Mouse (Mus musculus) A20 (cell line): Measurements from ENCODE around the gene Nudt3.

ENCODE experiments used
- DNase-seq: peaks from one replicate; pipeline ENCODE4 v3.0.0-alpha.2; 2011; ENCODE audit warnings: low read depth, low spot score

Gene Nudt3

DNA sequence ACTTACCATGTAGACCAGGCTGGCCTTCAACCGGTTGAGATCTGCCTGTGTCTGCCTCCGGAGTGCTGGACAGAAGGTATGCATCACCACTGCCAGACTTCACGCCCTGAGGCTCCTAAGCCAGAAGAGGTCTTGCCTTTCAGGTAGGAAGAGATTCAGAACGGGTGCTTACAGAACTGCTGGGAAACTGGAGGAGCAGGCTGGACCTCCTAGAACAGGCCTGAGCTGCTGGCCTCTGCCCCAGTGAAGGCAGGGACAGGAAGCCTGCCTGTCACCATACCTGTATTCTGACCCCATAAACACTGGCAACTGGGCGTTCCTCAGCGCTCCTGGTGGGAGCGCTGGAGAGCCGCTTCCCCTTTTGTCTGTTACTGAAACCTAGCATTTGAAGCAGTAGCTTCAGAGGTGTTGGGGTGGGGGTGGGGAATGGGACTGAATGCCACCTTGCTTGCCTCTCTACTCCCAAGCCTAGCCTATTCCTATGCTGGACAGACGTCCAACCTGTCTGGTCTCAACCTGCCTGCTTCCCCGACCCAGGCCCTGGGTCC is 71.8 kb downstream of the Nudt3 start:
- peak; percentile 74 for DNase-seq

DNA sequence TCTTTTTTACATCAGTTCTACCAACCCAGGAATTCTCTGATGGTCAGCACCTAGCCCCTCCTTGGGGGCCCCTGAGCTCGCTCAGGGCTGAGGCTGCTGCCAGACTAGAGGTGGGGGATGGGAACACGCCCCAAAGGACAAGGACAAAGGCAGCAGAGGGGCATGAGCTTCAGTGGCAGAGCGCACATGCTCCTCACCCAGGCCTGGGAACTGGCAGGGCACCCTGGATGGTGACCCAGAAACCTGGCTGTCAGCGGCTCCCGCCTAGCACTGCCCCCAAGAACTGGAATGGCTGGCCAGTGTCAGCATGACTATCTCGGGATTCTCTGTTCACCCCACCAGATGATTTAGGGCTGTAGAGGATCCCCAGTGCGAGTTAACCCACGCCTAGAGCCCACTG is 74.1 kb downstream of the Nudt3 start:
- DNase-seq = no peak

DNA sequence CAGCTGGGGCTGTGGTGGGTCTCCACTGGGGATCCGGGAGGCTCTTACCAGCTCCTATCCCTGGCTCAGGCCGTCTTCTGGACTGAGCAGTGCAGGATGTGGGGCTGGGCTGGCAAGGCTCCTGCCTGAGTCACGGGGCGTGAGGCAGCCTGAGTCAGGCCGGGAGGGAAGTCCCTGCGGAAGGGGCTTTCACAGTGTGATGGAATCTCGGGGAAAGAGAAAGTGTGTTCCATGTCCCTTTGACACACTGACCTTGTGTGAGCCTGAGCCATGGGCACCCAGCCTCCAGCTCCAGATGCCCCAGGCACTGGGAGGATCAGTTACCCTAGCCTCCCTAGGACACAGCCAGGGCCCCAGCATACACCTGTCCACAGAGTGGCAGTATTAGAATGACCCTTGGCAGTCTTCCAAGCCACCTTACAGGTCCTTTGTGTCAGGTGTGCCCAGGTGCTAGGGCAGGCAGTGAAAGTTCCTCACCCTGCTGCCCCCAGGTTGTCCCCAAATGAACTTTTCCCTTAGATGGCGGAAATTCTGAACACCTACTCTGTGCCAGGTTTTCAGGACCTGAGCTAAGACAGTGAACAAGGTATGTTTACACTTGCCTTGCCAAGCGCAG is 75.9 kb downstream of the Nudt3 start:
- no peak for DNase-seq

DNA sequence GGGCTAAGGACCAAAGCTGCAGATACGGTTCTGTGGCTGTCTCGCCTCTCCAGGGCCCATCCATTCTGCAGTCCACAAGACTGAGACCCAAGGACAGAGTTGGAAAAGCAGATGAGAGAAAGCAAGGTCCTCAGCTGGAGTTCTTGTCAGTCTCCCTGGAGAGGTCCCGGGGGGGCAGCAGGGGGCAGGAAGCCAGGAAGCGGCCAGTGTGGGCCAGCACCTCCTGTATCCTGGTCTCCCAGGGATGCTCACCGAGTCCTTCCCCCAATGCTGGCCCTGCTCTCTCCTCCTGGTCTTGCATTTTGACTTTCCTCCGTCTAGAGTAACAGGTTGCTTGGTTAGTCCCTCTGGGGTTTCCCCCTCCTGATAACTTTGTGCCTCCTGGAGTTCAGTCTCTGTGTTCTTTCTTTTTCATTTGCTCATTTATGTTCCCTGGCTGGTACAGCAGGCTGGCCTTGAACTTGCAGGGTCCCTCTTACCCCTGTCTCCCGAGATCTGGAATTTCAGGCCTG is 76.7 kb downstream of the Nudt3 start:
- no peak for DNase-seq

DNA sequence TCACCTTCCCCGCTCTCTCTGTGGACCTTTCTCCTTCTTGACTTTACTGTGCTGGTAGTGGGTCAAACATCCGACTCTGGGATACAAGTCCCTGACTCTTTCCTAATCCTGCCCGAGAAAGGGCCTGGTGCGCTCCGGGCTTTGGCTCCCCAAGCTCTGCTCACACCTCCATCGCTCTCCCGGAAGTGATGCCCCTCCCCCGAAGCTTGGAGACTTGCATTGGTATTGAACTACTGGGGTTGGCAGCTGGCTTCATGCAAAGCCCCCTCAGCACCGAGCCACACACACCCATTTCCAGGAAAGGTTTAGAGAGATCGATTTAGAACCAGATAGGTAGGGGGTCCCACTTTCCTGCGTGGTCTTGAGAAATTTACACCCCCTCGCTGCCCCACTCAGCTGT is 77.3 kb downstream of the Nudt3 start:
- no peak for DNase-seq

DNA sequence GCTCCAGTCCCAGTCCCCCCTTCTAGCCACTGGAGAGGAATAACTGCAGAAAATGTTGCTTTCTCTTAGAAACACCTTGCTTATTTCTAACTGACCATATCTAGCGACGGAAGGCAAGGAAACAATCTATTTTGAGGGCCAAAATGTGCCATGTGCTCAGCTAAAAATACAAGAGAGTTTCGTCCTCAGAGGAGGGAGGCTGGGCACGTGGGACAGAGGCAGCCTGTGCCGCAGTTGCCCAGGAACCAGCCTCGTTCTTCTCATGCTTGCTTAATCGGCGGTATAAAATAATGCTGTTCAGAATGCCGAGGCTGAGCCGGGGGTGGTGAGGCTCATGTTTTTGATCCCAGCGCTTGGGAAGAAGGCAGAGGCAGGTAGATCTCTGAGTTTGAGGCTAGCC is 78.7 kb downstream of the Nudt3 start:
- DNase-seq = no peak

DNA sequence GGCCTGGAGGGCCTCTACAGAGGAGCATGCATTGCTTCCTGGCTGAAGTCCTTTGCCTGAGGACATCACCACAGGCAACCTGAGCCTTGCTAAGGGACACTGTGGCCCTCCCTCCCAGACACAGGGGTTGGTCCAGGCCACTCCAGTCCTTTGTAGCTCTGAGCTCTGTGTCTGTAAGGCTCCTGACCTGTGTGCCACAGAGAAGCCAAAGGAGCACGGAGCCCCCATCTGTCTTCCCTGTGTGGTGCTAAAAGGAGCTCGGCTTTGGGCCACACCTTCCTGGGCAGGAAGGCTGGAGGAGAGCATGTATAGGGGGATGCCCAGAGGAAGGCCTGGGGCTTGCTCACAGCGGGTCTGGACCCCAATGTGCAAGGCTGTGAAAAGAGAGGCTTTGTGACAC is 81.3 kb downstream of the Nudt3 start:
- DNase-seq = no peak

DNA sequence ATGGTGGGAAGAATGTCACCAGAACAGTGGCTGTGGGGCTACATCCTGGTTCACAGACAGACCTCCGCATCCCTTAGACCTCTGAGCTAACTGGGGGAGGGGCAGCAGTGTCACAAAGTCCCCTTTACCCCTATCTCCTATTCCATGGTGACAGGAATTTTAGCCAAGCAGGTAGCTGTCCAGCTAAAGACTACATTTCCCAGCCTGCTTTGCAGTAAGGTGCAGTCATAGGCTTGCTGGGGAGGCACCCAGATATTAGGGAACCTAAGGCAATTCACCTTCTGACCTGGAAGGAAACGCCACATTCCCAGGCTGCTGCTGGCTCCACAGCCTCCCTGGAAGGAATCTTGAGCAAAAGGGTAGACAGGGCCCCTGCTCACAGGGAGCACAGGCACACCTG is 82.0 kb downstream of the Nudt3 start:
- DNase-seq = no peak

DNA sequence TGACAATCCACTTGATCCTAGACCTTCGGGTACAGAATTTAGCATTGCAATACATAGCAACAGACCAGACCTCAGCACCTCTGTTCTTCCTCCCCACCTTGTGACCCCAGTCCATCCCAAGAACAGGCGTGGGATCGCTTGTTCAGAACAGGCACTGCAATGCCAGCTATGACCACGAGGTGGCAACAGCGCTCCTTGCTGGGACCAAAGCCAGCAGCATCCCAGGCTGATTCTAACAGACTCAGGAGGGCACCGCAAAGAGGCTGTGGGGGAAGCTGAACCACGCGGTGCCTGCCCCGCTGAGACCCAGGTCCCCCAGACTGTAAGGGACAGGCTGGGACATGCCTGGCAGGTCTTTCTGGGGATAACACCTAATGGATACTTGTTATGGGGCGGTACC is 88.6 kb downstream of the Nudt3 start:
- DNase-seq = peak; percentile 82

DNA sequence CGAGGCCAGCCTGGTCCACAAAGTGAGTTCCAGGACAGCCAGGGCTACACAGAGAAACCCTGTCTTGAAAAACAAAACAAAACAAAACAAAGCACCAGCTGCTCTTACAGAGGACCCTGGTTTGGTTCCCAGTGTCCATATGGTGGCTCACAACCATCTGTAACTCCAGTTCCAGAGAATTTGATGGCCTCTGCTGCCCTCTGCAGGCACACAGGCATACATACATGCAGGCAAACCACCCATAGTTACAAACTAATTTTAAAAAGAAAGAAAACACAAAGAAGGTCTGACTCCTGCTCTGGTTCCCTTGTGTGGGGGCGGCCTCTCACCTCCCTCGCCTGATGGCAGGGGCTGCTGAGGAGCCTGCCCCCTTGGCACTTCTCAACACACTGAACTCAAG is 89.9 kb downstream of the Nudt3 start:
- peak; percentile 27 for DNase-seq

DNA sequence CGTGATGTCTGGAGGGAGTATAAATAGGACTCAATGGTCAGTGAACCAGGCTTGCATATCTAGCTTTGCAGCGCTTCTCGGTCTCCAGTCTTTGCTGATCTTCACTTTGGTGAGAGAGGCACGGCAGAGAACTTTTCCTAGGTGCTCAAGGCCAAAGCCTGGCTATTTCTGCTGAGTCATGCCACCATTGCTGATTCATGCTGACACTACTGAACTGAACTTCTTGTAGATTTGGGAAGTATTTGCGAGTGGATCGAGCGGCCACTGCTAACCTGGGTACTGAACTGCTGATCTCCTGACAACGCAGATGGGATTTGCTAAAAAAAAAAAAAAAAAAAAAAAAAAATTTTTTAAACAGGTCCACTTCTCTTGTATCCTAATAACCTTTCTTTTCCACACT is 91.2 kb downstream of the Nudt3 start:
- no peak for DNase-seq
